Comparison of ENCODE assay signal across 1 mouse cellular context in the genomic region with DNA sequence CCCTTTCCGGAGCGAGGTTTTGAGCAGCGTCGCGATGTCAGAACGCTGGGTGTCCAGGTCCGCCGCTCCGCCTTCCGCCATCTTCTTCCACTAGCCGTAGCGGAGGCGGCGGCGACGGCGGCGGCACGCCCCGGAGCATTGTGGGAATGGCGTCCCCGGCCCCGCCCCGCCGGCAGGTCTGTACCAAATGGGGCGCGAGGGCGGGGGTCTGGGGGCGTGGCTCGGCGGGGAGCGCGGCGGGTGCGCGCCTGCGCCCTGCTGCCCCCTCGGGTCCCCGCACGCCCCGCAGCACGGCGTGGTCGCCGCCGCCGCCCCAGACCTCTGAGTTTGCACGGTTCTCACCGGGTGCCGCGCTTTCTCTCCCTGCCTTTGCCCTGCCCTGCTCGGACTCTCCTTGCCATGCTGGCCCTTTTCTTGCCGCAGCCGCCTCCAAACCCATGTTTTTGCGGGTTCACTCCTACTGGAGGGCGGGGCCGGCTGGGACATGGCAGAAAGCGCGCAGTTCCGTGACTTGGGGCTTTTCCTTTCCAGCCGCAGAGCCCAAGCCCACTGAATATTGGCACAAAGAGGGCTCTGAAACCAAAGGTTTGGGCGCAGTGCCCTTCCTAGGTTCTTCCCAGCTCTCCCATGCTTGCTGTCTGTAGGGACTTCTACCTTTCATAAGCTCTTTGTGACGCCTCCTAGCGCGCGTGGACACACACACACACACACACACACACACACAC.
TF ChIP-seq lines count a peak whose summit lies in the region.

A gene (minus strand): TSS at position 161 of the 725 bp plus-strand sequence.

TF ChIP-seq in CH12.LX, 34 proteins besides CTCF, POLR2A, EP300 and RAD21 (continued from another document):
- TF ChIP-seq NRF1 (IDR thresholded peaks at IDR 0.05; ENCODE audit: low read depth, low read length) (peak; percentile 76), TCF12 (IDR thresholded peaks at IDR 0.05; ENCODE audit: low read depth, low read length) (peak; percentile 67)
TF ChIP-seq in CH12.LX: peak in this region for 12.
